Mouse (Mus musculus) embryonic facial prominence, embryonic 15.5 days (tissue): ENCODE data around the gene Sccpdh. TPM values are rescaled to one million over a fixed set of nuclear protein-coding genes. Genes with fewer than 3 reads are reported as not detected.

Source experiments
- ATAC-seq: fragments of 200-750 bp; cut with Nextera tagmentation; 2 replicates; pipeline ENCODE4 v1.8.0; 2017; ENCODE audit warnings: low read depth, moderate TSS enrichment; ENCODE audit not compliant: insufficient number of reproducible peaks, low FRiP score, low TSS enrichment
- H3K27ac ChIP-seq: fragments of 300-500 bp; sonication (generic); replicated peaks from 2 replicates; pipeline ENCODE4 v1.5.1; 2015; ENCODE audit warnings: mild to moderate bottlenecking, inconsistent platforms
- H3K27me3 ChIP-seq: fragments of 300-500 bp; sonication (generic); 2 replicates; pipeline ENCODE4 v1.6.1; 2015; ENCODE audit warnings: inconsistent platforms
- H3K36me3 ChIP-seq: fragments of 300-500 bp; sonication (generic); 2 replicates; pipeline ENCODE4 v1.6.1; 2015; ENCODE audit warnings: mild to moderate bottlenecking, inconsistent platforms
- H3K4me1 ChIP-seq: fragments of 300-500 bp; sonication (generic); 2 replicates; pipeline ENCODE4 v1.6.1; 2015; ENCODE audit warnings: inconsistent platforms
- H3K4me2 ChIP-seq: fragments of 300-500 bp; sonication (generic); replicated peaks from 2 replicates; pipeline ENCODE4 v1.6.1; 2015; ENCODE audit warnings: mild to moderate bottlenecking, inconsistent platforms
- H3K4me3 ChIP-seq: fragments of 300-500 bp; sonication (generic); replicated peaks from 2 replicates; pipeline ENCODE4 v1.5.1; 2015; ENCODE audit warnings: mild to moderate bottlenecking, inconsistent platforms
- H3K9ac ChIP-seq: fragments of 300-500 bp; sonication (generic); 2 replicates; pipeline ENCODE4 v1.6.1; 2015; ENCODE audit warnings: inconsistent platforms
- H3K9me3 ChIP-seq: fragments of 300-500 bp; sonication (generic); replicated peaks from 2 replicates; pipeline ENCODE4 v1.6.1; 2016; ENCODE audit warnings: inconsistent platforms
- WGBS: fragments of 180-500 bp; shearing (Covaris S2); methylation state at CpG from one replicate; pipeline ENCODE4 v1.1.7; 2015; 5-methylcytosine and 5-hydroxymethylcytosine counted together
- polyA plus RNA-seq: library from polyadenylated mRNA; unstranded; fragments of >200 nt; fragmentation: Nextera tagmentation; extraction: Ambion mirVana; gene quantifications from 2 replicates; pipeline ENCODE4 v1.2.1, GENCODE M21; 2015

Gene Sccpdh
- 70.1 and 71.9 TPM in 2 replicates for polyA plus RNA-seq

- Histone ChIP-seq H3K27me3 (no peaks in the 10 kb centered on the region), H3K4me3 (peak within 1 kb of the TSS; percentile 78), H3K4me2 (peak within 1 kb of the TSS; percentile 81), H3K27ac (peak within 1 kb of the TSS; percentile 84), H3K4me1 (peaks cover 14% of the 10 kb centered on the region), H3K9me3 (no peaks in the 10 kb centered on the region), H3K36me3 (0 out of 2 replicates have a peak, but pooled peaks cover 4% of the 10 kb centered on the region), H3K9ac (peak within 1 kb of the TSS; percentile 74)
- under 1% methylated on average over 84 of the region's 84 CpGs for WGBS
- ATAC-seq: peak; percentile 96
Observed at GRCm38 (mm10) chr1:179668013-179668805, at the start of gene Sccpdh. Sccpdh (plus strand) TSS chr1:179668210.

- ATAC-seq: no peak
- Histone ChIP-seq H3K27me3 (no peaks in the 10 kb centered on the region), H3K9ac (no peak overlapping the region), H3K4me2 (no peak overlapping the region), H3K4me3 (no peak overlapping the region), H3K27ac (no peak overlapping the region), H3K9me3 (no peaks in the 10 kb centered on the region), H3K4me1 (no peaks in the 10 kb centered on the region), H3K36me3 (peaks cover 16% of the 10 kb centered on the region; the same call in 1 of the 2 replicates)
- 89% methylated on average over 12 of the region's 12 CpGs for WGBS
Observed at GRCm38 (mm10) chr1:179622665-179623064, 45.3 kb upstream of the Sccpdh start.

- Histone ChIP-seq H3K4me2 (no peak overlapping the region), H3K27ac (no peak overlapping the region), H3K4me1 (0 out of 2 replicates have a peak, but pooled peaks cover 4% of the 10 kb centered on the region), H3K4me3 (no peak overlapping the region), H3K36me3 (peaks cover 16% of the 10 kb centered on the region; the same call in 1 of the 2 replicates), H3K9ac (no peak overlapping the region), H3K27me3 (no peaks in the 10 kb centered on the region), H3K9me3 (no peaks in the 10 kb centered on the region)
- no peak for ATAC-seq
- 63% methylated on average over 4 of the region's 4 CpGs for WGBS
Observed at GRCm38 (mm10) chr1:179623657-179624056, 44.4 kb upstream of the Sccpdh start.

GRCm38 (mm10) chr1:179624354-179624753, 43.7 kb upstream of the Sccpdh start:
- 0 out of 2 replicates have a peak, but pooled peaks cover 5% of the 10 kb centered on the region for H3K4me1 ChIP-seq
- 66% methylated on average over 4 of the region's 4 CpGs for WGBS
- H3K27me3 ChIP-seq: no peaks in the 10 kb centered on the region
- peaks cover 16% of the 10 kb centered on the region; the same call in 1 of the 2 replicates for H3K36me3 ChIP-seq
- no peaks in the 10 kb centered on the region for H3K9me3 ChIP-seq
- H3K27ac ChIP-seq: no peak overlapping the region
- no peak overlapping the region for H3K4me3 ChIP-seq
- H3K4me2 ChIP-seq: no peak overlapping the region
- ATAC-seq: no peak
- H3K9ac ChIP-seq: no peak overlapping the region

GRCm38 (mm10) chr1:179627855-179628254, 40.2 kb upstream of the Sccpdh start:
- H3K4me1 ChIP-seq: 0 out of 2 replicates have a peak, but pooled peaks cover 5% of the 10 kb centered on the region
- H3K36me3 ChIP-seq: peaks cover 16% of the 10 kb centered on the region; the same call in 1 of the 2 replicates
- no peak overlapping the region for H3K4me2 ChIP-seq
- no peak overlapping the region for H3K27ac ChIP-seq
- no peaks in the 10 kb centered on the region for H3K27me3 ChIP-seq
- WGBS: 80% methylated on average over 4 of the region's 4 CpGs
- H3K9ac ChIP-seq: no peak overlapping the region
- ATAC-seq: no peak
- H3K4me3 ChIP-seq: no peak overlapping the region
- no peaks in the 10 kb centered on the region for H3K9me3 ChIP-seq

GRCm38 (mm10) chr1:179628438-179629106, 39.4 kb upstream of the Sccpdh start:
- Histone ChIP-seq H3K9ac (no peak overlapping the region), H3K9me3 (no peaks in the 10 kb centered on the region), H3K27ac (no peak overlapping the region), H3K27me3 (no peaks in the 10 kb centered on the region), H3K4me2 (no peak overlapping the region), H3K36me3 (peaks cover 11% of the 10 kb centered on the region; the same call in 1 of the 2 replicates), H3K4me1 (0 out of 2 replicates have a peak, but pooled peaks cover 5% of the 10 kb centered on the region), H3K4me3 (no peak overlapping the region)
- 59% methylated on average over 8 of the region's 8 CpGs for WGBS
- 0 out of 2 replicates have a peak, but pooled peaks have one; percentile 29 for ATAC-seq

- Histone ChIP-seq H3K9me3 (no peaks in the 10 kb centered on the region), H3K27me3 (no peaks in the 10 kb centered on the region), H3K4me3 (no peak overlapping the region), H3K4me2 (no peak overlapping the region), H3K4me1 (0 out of 2 replicates have a peak, but pooled peaks cover 5% of the 10 kb centered on the region), H3K36me3 (peaks cover 11% of the 10 kb centered on the region; the same call in 1 of the 2 replicates), H3K27ac (no peak overlapping the region), H3K9ac (no peak overlapping the region)
- no peak for ATAC-seq
- WGBS: 89% methylated on average over 5 of the region's 5 CpGs
Observed at GRCm38 (mm10) chr1:179629276-179629675, 38.7 kb upstream of the Sccpdh start.

GRCm38 (mm10) chr1:179632746-179633413, 35.1 kb upstream of the Sccpdh start:
- no peak overlapping the region for H3K4me2 ChIP-seq
- H3K36me3 ChIP-seq: no peaks in the 10 kb centered on the region
- H3K9me3 ChIP-seq: no peaks in the 10 kb centered on the region
- 71% methylated on average over 11 of the region's 11 CpGs for WGBS
- no peak for ATAC-seq
- no peaks in the 10 kb centered on the region for H3K27me3 ChIP-seq
- no peak overlapping the region for H3K4me3 ChIP-seq
- H3K4me1 ChIP-seq: 0 out of 2 replicates have a peak, but pooled peaks cover 5% of the 10 kb centered on the region
- H3K27ac ChIP-seq: no peak overlapping the region
- no peak overlapping the region for H3K9ac ChIP-seq

GRCm38 (mm10) chr1:179633414-179633752, 34.6 kb upstream of the Sccpdh start:
- 0 out of 2 replicates have a peak, but pooled peaks cover 4% of the 10 kb centered on the region for H3K4me1 ChIP-seq
- WGBS: 30% methylated on average over 1 of the region's 1 CpGs
- no peaks in the 10 kb centered on the region for H3K9me3 ChIP-seq
- H3K4me3 ChIP-seq: no peak overlapping the region
- no peak overlapping the region for H3K9ac ChIP-seq
- H3K4me2 ChIP-seq: no peak overlapping the region
- no peaks in the 10 kb centered on the region for H3K27me3 ChIP-seq
- no peaks in the 10 kb centered on the region for H3K36me3 ChIP-seq
- no peak for ATAC-seq
- no peak overlapping the region for H3K27ac ChIP-seq

GRCm38 (mm10) chr1:179634159-179634558, 33.9 kb upstream of the Sccpdh start:
- H3K4me3 ChIP-seq: no peak overlapping the region
- ATAC-seq: no peak
- H3K27ac ChIP-seq: no peak overlapping the region
- no peaks in the 10 kb centered on the region for H3K36me3 ChIP-seq
- H3K9me3 ChIP-seq: no peaks in the 10 kb centered on the region
- 88% methylated on average over 3 of the region's 3 CpGs for WGBS
- H3K4me1 ChIP-seq: no peaks in the 10 kb centered on the region
- H3K4me2 ChIP-seq: no peak overlapping the region
- H3K27me3 ChIP-seq: no peaks in the 10 kb centered on the region
- no peak overlapping the region for H3K9ac ChIP-seq

GRCm38 (mm10) chr1:179642726-179643125, 25.3 kb upstream of the Sccpdh start:
- Histone ChIP-seq H3K4me2 (no peak overlapping the region), H3K27me3 (no peaks in the 10 kb centered on the region), H3K9ac (no peak overlapping the region), H3K27ac (no peak overlapping the region), H3K4me1 (peaks cover 5% of the 10 kb centered on the region; the same call in 1 of the 2 replicates), H3K9me3 (no peaks in the 10 kb centered on the region), H3K4me3 (no peak overlapping the region), H3K36me3 (no peaks in the 10 kb centered on the region)
- WGBS: 81% methylated on average over 4 of the region's 4 CpGs
- ATAC-seq: no peak
